Mouse (Mus musculus) right cerebral cortex, adult 2 months (tissue): ENCODE data around the gene Plcb3.
"Not testable (repeated sequence)": the region's sequence is repeated elsewhere in the genome, so short reads cannot be mapped to it uniquely, and the experiment has no call there.

Experiments
- DNase-seq, 2 experiments: peaks; one replicate each; pipeline ENCODE4 v3.0.0; 2021 to 2022; ENCODE audit warnings: low spot score in 2 of 2

Plcb3 gene

DNA sequence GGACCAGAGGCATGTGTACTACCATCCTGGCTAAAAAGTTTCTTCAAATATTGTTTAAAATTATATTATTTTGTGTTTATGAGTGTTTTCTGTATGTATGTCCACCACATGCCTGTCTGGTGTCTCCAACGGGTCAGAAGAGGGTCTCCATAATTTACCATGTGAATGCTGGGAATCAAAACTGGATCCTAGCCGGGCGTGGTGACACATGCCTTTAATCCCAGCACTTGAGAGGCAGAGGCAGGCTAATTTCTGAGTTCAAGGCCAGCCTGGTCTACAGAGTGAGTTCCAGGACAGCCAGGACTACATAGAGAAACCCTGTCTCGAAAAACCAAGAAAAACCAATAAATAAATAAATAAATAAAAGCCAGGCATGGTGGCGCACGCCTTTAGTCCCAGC is 14.9 kb upstream of the Plcb3 start:
- DNase-seq: not testable (repeated sequence)

DNA sequence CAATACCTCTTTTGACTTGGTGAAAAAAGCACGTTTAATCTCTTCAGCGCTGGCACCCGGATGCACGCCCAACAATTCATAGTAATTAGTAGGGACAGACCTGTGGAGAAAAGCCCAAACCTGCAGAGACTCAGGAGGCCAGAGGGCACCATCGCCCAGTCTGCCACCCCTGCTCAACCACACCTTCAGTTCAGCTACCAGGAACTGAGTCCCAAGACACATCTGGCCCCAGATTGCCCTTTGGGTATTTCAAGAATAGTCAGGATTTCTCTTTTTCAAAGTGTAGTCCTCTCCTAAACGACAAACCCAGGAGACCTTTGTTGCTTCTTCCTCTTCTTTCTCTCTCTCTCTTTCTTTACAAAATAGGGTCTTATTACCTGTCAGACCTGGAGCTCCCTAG is 14.4 kb upstream of the Plcb3 start:
- DNase-seq: no peak

DNA sequence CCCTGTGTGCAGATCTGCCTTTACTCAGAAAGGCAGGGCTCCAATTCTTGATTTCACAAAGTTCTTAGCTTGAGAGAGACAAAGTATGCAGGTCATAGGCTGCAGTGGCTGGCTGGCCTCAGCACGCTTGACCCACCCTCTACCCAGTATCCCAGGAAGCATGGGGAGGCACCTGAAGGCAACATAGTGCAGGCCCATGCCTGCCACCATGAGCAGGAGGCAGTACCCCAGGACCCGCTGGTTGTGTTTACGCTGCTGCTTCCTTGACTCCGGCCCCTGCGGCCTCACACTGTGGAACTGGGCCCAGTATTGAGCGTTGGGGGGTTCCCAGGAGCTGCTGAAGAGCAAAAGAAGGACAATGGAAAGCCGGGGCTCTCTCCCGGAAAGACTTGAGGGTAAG is 13.0 kb upstream of the Plcb3 start:
- no peak for DNase-seq

DNA sequence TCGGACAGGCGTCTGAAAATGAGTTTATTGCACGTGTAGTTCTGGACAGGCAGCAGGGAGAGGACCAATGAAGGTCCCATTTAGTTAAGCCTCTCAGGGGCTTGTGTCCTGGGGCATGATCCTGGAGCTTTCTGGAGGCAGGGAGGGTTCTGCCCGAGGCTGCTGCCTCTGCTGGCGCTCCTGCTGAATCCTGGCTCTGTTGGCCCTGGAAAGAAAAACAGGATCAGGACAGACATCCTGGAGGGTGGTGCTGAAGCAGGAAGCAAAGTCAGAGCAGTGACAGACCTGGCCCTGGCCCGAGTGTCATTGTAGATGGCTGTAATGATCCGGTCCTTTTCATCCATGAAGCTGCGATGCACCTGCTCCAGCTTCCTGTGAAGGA is 11.6 kb upstream of the Plcb3 start:
- no peak for DNase-seq

DNA sequence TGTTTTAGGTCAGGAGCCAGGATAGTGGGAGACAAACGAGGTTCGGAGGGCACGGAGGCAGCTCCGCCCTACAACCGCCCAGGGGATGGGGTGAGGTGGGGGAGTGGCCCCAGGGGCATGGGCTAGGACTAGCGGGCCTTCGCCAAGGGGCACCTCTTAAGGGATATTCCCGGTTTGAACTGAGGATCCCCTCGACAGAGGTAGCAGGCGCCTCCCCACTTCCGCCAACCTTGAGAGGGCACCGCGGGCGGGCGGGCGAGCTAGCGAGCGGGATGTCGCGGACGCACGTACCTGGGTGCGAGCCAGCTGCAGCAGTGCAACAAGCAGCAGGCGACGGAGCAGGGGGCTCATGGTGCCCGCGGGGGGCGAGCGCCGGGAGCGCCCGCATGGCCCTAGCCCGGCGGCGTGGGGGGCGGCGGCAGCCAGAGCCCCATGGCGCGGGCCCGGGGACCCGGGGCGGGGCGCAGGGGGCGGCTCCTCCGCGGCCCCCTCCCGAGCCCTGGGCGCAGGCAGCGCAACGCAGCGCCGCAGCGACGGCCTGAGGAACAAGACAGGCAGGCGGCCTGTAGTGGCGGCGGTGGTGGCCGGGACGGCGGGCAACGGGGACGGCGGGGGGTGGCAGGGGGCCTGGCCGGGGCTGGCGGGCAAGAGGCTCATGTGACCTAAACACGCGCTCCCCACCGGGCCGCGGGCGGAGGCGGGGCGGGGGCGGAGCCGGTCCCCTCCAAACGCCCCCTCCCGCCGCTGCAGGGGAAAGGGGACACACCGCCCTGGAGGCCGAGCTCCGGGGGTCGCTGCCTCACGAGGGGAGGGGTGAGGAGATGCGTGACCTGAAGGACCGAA is 11.0 kb upstream of the Plcb3 start, which contains the start of gene Vegfb:
Vegfb (minus strand) TSS at position 591 of the 843 bp plus-strand sequence.
- DNase-seq: peak in 1 of 2 experiments; percentile 55

DNA sequence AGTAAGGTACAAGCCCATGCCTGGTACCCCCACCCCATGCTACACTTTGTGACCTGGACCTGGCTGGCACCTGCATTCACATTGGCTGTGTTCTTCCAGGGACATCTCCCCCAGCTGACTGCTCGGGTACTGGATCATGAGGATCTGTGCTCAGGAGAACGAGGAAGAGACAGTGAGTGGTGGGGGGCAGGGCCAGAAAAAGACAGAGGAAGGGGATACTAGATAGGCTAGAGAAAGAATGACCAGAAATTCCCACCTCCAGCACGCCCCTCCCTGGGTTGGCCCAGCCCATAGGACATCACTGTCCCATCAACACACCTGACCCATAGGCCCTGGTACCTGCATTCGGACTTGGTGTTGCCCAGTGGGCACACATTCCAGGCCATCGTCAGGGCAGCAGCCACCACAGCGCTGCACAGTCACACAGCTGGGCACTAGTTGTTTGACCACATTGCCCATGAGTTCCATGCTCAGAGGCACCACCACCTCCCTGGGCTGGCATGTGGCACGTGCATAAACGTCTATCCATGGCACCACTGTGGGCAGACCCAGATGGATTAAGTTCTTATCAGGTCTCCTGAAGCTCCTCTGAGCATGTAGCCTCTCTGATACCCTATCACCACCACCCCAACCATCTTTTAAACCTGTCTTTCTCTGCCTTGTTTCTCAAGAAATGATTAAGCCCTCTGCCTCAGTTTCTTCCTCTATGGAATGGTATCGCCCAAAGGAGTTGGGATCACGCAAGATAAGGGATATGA is 9.9 kb upstream of the Plcb3 start:
- DNase-seq: no peak

DNA sequence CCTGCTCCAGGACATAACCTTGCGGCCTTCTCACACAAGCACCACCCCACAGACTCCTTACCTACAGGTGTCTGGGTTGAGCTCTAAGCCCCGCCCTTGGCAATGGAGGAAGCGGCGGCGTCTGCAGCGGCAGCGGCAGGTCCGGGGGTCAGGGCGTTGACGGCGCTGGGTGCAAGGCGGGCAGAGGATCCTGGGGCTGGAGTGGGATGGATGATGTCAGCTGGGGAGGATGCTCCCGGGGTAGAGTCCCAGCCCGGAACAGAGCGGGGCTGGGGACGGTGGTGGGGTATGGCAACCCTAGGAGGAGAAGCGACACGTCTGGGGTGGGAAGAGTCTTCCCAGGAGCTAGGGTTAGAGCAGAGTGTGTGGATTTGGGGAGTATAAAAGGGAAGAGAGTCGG is 9.0 kb upstream of the Plcb3 start:
- DNase-seq: no peak

DNA sequence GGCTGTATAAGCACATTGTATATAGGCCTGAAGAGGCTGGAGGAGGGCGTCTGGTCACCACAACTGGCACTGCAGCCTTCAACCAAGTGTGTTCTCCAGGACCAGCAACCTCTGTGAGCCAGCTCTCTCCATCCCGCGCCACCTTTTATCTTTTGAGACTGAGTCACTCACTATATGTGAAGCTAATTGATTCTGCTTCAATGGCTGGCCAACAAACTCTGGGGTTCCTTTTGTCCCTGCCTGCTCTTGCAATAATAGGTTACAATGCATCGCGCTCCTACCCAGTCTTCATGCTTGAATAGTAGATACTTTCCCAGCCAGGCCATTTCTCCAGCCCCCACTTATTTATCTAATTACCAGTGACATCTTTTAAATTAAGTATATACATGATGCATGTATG is 7.4 kb upstream of the Plcb3 start:
- no peak for DNase-seq

DNA sequence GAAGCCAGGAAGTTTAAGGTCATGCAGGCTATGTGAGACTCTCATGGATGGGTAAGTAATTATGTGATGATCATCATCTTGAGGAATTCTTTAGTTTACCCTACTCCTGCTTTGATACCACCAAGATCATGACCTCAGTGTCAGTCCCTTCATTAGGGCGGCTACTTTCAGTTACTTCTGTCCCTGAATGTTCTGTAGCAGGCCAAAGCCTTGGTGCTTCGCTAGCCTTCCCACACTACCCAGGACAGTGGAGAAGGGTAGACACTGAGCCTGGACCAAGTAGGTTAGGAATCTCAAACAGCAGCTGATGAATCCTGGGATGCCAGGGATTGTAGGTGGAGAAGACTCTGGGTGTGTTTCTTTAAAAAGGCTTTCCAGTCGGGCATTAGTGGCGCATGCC is 5.2 kb upstream of the Plcb3 start:
- DNase-seq: no peak

DNA sequence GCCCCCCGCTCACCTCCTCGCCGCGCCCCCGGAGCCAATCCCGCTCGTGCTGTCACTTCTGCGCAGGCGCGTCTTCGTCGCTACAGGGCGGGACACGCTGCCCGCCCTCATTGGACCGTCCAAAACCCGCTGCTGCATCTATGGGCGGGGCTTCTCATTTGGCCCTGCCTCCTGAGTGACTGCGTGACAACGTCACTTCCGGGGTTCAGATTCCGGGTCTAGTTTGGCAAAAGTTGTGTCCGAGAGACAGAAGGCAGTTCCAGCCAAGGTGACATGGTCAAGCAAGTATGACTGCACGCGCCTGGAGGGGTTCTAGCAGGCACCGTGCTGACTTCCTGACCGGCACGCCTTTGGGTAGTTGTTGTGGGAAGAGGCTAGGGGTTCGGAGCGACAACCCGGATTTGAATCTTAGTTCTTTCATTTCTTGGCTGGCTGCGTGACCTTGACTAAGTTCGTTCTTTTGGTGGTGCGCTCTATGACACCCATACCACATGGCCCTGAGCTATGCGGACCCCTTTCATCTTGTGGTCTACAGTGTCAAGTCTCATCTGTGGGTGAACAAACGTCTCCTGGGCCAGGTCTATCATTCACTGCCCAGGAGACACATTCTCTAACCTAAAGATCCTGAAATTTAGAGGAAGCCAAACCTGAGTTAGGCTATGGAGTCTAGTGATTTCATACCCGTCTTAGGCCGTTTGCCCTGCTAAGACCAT is 4.3 kb upstream of the Plcb3 start, which contains the start of gene Fkbp2:
Fkbp2 (minus strand) TSS at position 121 of the 713 bp plus-strand sequence.
- peak; percentile 98 for DNase-seq

DNA sequence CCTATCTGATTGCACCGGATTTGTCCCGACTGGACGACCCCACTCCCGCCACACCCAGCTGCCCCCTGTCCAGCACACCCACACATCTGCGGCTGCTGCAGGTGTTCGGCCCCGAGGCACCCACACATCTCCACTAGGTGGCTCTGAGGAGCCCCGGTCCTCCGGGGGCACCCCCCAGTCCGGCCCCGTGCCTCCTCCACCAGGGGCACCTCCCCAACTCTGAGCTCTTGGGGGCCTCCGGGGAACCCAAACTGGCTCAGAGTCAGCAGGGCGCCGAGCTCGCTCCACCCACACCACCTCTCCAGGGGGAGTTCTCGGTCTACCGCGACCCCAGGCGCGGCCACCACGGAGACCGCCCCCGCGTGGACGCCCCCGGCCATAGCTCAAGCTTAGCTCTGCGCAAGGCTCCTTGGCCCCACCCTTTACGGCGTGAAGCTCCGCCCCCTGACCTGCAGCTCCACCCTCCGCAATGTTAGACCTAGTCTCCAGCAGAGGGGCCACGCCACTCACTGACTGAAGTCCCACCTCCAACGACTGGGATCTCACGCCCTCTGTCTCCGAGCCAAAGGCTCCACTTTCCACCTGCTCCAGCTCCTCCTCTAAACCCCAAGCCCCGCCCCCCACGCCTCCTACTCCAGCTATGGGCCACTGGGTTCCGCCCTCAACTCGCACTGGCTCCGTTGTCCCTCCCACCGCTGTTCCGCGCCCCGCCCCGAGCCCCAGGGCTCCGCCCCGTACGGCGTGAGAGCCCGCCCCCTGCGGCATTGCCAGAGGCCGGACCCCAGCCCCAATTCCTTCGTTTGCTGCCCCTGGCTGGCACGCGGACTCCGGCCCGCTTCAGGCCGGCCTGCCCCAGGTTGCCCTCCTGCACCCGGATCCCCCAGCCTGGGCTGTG is 3.5 kb upstream of the Plcb3 start:
- peak; percentile 98 for DNase-seq

DNA sequence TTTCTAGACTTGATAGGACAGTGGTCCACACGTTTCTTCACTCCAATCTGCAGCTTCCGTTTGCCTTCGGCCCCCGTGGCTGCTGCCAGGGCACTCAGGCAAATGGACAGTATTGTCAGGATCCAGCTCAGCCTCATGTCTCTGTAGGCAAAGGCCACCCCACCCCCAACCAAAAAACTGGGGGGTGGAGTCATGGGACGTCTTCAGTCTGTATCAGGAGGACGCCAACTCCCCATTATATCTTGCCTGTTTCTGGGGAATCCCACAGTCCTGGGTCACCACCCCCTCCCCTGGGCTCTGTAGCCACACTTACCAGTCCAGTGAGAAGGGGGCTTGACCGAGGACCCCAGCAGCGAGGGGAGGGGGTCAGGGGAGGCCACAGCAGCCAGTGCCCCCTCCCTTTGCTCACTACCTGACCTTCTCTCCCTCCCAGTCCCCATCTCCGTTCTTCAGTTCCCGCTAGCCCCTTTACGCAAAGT is 2.8 kb upstream of the Plcb3 start:
- DNase-seq: peak in 1 of 2 experiments; percentile 59

DNA sequence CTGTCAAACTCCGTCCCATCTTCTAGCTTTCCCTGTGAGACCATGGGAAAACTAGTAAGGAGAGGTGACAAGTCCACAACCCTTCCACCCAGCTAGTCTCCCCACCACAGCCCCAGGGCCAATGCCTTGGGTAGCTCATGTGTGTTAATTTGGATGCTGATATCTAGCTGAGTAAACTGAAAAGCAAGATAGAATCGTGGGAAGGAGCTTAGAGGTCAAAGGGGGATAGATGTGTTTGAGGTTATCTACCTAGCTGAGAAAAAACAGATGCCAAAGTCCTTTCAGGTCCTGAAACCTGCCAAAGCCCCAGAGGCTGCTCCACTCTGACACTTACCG is 2.3 kb upstream of the Plcb3 start:
- no peak for DNase-seq

DNA sequence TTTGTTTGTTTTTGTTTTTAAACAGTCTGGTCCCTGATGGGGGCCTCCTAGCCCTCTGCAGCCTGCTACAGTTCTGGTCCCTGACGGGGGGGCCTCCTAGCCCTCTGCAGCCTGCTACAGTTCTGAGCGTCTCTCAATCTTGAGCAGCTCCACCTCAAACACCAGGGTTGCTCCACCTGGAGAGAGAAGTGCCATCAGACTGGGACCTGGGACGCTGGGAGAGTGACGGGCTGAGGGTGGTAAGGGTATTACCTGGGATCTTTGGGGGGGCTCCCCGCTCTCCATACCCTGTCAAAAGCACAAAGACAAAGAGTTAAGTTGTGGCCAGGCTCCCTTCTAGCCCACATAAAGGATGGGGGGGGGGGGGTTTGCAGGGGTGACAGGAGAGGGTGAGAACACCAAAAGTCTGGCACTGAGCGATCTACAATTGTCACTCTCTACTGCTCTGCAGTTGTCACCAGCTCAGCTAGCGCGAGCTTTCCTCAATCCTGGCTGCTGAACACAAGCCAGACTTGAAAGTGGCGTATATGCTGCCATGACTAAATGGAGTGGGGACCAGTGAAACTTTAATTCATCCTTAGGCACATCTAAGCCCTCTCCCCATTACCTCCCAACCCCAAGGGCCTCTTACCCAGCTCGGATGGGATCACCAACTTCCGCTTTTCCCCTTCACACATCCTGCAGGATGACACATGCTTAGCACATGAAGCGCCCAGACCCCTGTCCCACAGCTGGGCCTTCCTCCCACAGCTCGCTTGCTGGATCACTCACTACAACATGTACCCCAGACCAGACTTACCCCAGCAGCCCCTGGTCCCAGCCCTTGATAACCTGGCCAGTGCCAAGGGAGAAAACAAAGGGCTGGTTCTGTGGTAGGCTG is 1.7 kb upstream of the Plcb3 start:
- no peak for DNase-seq

DNA sequence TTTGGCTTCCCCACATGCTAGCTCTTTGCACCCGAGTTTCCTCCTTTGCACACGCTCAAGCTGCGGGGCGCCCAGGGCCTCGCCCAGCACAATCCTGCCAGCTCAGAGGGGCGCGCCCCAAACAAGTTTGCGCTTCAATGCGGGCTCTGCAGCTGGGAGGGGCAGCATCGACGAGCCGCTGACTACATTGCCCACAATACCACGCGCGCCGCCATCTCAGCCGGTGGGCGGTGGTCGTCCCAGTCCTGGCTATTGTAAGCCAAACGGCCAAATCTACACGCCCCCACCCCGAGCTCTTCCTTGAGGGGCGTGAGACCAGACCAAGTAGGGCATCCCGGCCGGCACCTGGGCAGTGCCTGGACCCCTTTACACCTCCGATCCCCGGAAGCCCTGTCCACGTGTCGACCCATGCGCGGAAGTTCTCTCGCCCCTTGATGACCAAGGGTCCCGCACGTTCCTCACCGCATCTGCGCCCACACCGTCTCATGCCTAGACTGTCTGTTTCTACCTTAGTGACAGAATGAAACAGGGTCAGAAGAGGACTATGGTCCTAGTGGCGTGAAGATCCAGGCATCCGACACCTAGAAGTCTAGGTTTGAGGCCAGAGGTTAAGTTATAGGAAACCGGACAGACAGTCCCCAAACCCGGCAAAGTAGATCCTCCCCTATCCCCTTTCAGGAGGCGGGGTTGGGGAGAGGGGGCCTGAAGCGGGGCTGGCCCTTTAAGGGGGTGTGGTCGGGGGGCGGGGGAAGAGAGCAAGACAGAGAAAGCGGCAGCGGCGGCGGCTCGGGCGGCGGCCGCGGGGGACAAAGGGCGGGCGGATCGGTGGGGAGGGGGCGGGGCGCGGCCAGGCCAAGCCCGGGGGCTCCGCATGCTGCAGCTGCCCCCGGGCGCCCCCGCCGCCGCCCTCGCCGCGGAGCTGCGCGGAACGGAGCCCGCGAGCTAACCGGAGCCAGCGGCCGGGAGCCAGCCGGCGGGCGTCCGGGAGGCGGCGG is 1.8 kb downstream of the Plcb3 start, which contains the start of gene Ppp1r14b:
Ppp1r14b (plus strand) TSS at position 758 of the 995 bp plus-strand sequence.
- peak; percentile 76 to 88 for DNase-seq

DNA sequence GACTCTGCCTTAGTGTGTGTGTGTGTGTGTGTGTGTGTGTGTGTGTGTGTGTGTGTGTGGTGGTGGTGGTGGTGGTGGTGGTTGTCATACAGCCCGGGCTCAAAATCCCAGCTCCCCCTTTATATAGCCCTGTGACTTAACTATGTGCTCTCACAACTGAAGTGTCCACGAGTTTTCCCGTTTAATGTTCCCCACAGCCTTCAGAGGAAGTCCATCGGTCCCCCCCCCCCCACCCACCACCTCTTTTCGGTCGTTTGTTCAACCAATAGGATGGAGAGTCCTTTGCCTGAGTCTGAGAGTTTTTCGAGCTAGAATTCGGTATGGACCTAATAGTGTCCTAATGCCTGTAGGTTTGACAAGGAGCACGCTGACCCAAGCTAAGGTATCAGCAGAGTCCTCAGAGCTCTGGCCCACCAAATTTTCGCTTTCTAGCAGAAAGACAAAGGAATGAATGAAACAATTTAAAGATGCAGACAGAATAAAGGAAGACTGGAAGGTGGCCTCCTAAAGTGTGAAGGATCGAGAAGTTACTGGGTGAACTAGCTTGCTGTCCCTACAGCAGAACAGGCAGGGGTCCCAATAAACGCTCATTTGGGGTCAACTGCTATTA is 2.6 kb downstream of the Plcb3 start:
- DNase-seq: no peak

DNA sequence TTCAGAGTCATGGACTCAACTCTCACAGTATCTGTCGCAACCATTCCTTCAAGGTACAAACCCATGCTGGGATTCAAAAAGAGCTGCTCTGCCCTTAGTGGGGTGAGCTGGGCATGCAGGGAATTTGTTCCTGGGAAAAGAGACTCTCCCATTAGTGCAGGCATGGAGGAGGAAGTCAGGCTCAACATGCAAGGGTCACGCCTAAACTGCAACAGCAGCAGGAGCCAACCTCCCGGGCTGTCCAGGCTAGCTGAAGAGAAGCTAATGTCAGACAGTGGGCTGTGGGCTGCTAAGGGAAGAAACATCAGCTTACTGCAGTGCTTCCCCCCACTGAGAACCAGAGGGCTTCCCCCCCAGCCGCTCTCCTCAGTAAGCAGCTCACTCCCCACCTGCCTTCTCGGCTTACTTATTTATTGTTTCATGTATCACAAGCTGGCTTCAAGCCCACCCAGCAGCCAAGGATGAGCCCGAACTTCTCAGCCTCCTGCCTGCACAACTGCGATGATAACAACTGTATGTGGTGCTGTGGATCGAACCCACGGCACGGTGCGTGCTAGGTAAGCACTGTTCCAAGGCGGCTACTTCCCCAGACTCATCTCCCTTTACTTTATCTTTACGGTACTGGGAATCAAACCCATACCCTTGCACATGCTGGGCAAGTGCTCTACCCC is 3.9 kb downstream of the Plcb3 start:
- DNase-seq: no peak

DNA sequence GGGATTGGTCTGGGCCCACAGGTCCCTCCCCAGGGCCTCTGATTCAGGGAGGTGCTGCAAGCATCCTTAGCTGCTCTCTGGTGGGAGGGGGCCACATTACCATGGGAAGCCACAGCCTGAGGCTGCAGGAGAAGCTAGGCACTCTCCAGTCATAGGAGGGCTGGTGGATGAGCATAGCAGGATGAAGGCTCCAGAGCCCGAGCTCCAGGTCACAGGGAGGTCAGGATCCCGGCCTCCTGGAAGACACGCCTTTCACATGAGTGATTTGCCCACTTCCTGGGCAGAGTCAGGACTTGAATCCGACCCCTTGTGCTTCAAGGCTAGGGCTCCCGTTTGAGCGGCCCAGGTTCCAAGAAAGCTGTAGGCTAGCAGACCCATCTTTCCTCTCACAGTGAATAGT is 4.6 kb downstream of the Plcb3 start:
- no peak for DNase-seq
